Mouse (Mus musculus) small intestine, adult 2 months (tissue): Measurements from ENCODE around the gene Tm6sf1.

ENCODE experiments used
- CTCF ChIP-seq: fragments of 200-500 bp; IDR thresholded peaks from 2 replicates; pipeline ENCODE4 v1.5.1; 2012; ENCODE audit warnings: low read depth, mild to moderate bottlenecking, control low read depth, inconsistent platforms, low read length, moderate library complexity, mixed read lengths; ENCODE audit not compliant: insufficient replicate concordance, insufficient read length; ENCODE audit errors: extremely low read depth
- POLR2A ChIP-seq: fragments of 200-500 bp; IDR thresholded peaks from 2 replicates; pipeline ENCODE4 v1.6.1; 2012; ENCODE audit warnings: low read depth, mild to moderate bottlenecking, control low read depth, inconsistent platforms, low read length, moderate library complexity

DNA sequence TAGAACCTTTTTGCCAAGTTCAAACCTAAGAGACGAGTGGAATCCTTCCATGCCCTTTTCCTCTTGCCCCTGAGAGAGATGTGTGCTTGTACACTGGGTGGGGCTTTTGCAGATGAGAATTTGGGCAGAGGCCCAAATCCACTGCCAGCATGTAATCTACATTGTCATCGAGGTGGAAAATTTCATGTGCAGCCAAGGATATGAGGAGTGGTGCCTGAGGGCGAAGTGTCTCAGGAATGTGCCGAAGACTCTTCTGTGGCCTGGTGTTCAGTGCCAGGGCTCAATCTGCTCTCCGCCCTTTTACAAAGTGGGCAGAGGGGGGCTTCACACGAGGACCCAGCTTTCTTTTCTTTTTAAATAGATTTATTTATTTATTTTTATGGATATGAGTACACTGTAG lies 15.8 kb downstream of the Tm6sf1 start:
- no peak for TF ChIP-seq POLR2A
- TF ChIP-seq CTCF: no peak
